Mouse (Mus musculus) embryonic facial prominence, embryonic 10.5 days (tissue): ENCODE measurements around the gene Fzd1. TPM values are rescaled to one million over a fixed set of nuclear protein-coding genes. Genes with fewer than 3 reads are reported as not detected.
A peak's percentile ranks its signal among the peaks of the same experiment; 100 is the strongest.

ENCODE experiments used
- DNase-seq: peaks from one replicate; pipeline ENCODE4 v3.0.0-alpha.2; 2017; ENCODE audit warnings: low spot score
- H3K27ac ChIP-seq: fragments of 300-500 bp; sonication (generic); replicated peaks from 2 replicates; pipeline ENCODE4 v1.5.1; 2016; ENCODE audit warnings: mild to moderate bottlenecking
- H3K27me3 ChIP-seq: fragments of 300-500 bp; sonication (generic); replicated peaks from 2 replicates; pipeline ENCODE4 v1.6.1; 2016; ENCODE audit warnings: low read depth, mild to moderate bottlenecking; ENCODE audit not compliant: poor library complexity, severe bottlenecking
- H3K36me3 ChIP-seq: fragments of 300-500 bp; sonication (generic); replicated peaks from 2 replicates; pipeline ENCODE4 v1.6.1; 2016; ENCODE audit warnings: mild to moderate bottlenecking, moderate library complexity
- H3K4me1 ChIP-seq: fragments of 300-500 bp; sonication (generic); 2 replicates; pipeline ENCODE4 v1.6.1; 2016
- H3K4me3 ChIP-seq: fragments of 300-500 bp; sonication (generic); 2 replicates; pipeline ENCODE4 v1.5.1; 2016; ENCODE audit warnings: mild to moderate bottlenecking, moderate library complexity
- H3K9me3 ChIP-seq: fragments of 300-500 bp; sonication (generic); 2 replicates; pipeline ENCODE4 v1.6.1; 2016; ENCODE audit warnings: mild to moderate bottlenecking
- WGBS: fragments of 180-500 bp; shearing (Covaris S2); methylation state at CpG from one replicate; pipeline ENCODE4 v1.1.7; 2016; 5-methylcytosine and 5-hydroxymethylcytosine counted together
- polyA plus RNA-seq: library from polyadenylated mRNA; unstranded; fragments of >200 nt; fragmentation: Nextera tagmentation; extraction: Ambion mirVana; gene quantifications from 2 replicates; pipeline ENCODE4 v1.2.1, GENCODE M21; 2016

Fzd1 gene
- polyA plus RNA-seq, 1 experiment from 2014 or later, result 16.5 TPM

DNA sequence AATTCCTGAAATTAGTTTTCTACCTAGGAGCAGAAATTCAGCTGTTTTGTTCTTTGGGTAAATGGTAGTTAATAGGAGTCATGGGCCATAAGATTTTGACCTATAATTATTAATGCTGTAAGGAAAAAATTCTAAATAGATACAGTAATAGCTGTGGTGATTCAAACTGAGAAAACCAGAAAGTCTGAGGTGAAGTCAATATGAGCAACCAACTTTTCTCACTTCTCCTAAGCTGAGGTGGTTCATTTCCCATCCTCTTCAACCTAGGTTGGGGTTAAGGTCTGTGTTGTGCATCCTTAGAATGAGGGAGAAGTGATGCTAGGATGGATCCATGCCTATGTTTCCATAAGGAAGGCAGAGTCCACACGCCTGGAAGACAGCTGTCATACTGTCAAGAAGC, 12.8 kb upstream of the Fzd1 start:
- WGBS, result 74% methylated on average over 1 of the region's 1 CpGs
- Histone ChIP-seq H3K27ac (no peak overlapping the region), H3K9me3 (no peaks in the 10 kb centered on the region), H3K36me3 (no peaks in the 10 kb centered on the region), H3K4me1 (peaks cover 7% of the 10 kb centered on the region; the same call in 1 of the 2 replicates), H3K4me3 (no peak overlapping the region), H3K27me3 (0 out of 2 replicates have a peak, but pooled peaks cover 3% of the 10 kb centered on the region)
- no peak for DNase-seq

DNA sequence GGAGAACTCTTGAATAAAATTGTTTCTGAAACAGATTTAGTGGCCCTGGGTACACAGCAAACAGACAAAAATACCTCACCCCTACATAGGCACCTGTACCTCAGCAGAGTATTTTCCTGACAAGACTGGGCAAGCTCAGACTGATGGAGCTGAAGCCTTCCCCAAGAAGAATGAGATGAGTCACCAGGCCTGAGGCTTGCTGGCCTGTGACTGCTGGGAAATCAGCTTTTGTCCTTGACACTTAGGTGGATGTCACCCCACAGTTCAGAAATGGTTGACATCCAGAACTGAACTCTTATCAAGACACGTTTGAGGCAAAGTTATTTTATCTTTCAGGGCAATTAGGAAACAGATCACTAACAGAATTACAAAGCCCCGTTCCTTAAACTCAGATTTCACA, 10.1 kb upstream of the Fzd1 start:
- H3K9me3 ChIP-seq, result no peaks in the 10 kb centered on the region
- H3K4me3 ChIP-seq, result no peak overlapping the region
- H3K4me1 ChIP-seq, result peaks cover 3% of the 10 kb centered on the region; the same call in 1 of the 2 replicates
- H3K27ac ChIP-seq, result no peak overlapping the region
- WGBS, result 71% methylated on average over 2 of the region's 2 CpGs
- no peaks in the 10 kb centered on the region for H3K36me3 ChIP-seq
- no peak for DNase-seq
- H3K27me3 ChIP-seq, result no peaks in the 10 kb centered on the region

GRCm38 (mm10) chr5:4766719-4767118, 8.9 kb upstream of the Fzd1 start:
- no peaks in the 10 kb centered on the region for H3K9me3 ChIP-seq
- WGBS, result 78% methylated on average over 5 of the region's 5 CpGs
- no peak overlapping the region for H3K4me3 ChIP-seq
- H3K36me3 ChIP-seq, result no peaks in the 10 kb centered on the region
- H3K4me1 ChIP-seq, result peaks cover 3% of the 10 kb centered on the region; the same call in 1 of the 2 replicates
- no peaks in the 10 kb centered on the region for H3K27me3 ChIP-seq
- DNase-seq, result no peak
- no peak overlapping the region for H3K27ac ChIP-seq

DNA sequence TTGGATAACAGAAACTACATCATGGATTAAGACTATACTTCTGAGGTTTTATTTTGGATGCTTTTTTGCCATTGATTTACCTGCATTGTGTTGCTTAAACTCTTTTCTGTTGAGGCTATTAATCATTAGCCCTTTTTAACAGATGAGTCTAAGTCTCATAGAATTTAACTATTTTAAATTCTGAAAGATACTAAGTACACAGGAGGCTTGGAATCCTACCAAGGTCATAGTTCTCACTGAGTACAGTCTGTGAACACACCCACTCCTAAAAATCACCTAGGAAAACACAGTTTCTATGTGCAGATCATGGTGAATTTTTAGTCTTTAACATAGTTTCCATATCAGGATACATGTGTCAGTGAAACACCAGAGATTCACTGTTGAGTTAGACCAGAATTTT, 4.1 kb upstream of the Fzd1 start:
- H3K36me3 ChIP-seq, result no peaks in the 10 kb centered on the region
- no peak overlapping the region for H3K27ac ChIP-seq
- H3K4me3 ChIP-seq, result no peak overlapping the region
- H3K9me3 ChIP-seq, result no peaks in the 10 kb centered on the region
- peaks cover 11% of the 10 kb centered on the region; the same call in 1 of the 2 replicates for H3K27me3 ChIP-seq
- no peak for DNase-seq
- H3K4me1 ChIP-seq, result peaks cover 13% of the 10 kb centered on the region

DNA sequence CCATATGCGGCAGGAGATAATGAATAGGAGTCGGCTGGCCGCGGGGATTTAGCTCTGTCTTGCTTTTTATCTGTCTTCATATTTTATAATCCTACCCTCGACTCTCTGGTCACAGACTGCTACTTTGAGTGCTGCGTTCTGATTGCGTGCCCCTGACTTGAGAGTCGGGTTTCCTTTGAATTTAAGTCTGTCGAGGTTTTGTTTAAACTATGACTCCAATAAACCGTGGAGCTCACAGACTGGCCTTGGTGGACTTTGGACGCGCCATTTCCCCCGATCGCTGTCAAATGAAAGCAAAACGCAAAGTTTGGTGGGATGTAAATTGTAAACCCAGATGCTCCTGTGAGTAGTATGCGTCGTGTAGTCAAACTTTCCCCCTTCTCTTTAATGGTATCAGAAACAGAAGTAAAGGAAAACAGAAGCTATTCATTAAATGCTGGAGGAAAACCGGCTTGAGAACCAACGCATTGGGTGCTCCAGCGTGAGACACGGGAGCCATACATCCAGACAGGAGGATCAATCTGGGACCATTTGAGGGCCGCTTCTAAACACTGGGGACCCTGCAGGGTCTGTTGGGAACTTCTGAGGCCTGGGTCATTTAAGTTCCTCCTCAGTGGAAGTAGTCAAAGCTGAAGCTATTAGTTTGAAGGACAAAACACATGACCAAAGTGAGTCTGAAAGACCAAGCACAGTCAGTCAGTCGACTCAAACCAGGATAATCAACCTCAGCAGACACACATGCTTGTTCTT, 671 bp upstream of the Fzd1 start:
- Histone ChIP-seq H3K36me3 (peaks cover 9% of the 10 kb centered on the region), H3K4me3 (peak overlapping the region; percentile 93), H3K9me3 (no peaks in the 10 kb centered on the region), H3K4me1 (peaks cover 37% of the 10 kb centered on the region), H3K27ac (peak overlapping the region; percentile 96), H3K27me3 (peaks cover 34% of the 10 kb centered on the region)
- DNase-seq, result peak; percentile 44
- 1% methylated on average over 23 of the region's 23 CpGs for WGBS

GRCm38 (mm10) chr5:4756871-4757711, 744 bp downstream of the Fzd1 start:
- Histone ChIP-seq H3K27ac (peak overlapping the region; percentile 96), H3K27me3 (peaks cover 34% of the 10 kb centered on the region), H3K4me1 (peaks cover 37% of the 10 kb centered on the region), H3K4me3 (peak overlapping the region; percentile 93), H3K9me3 (no peaks in the 10 kb centered on the region), H3K36me3 (peaks cover 9% of the 10 kb centered on the region)
- under 1% methylated on average over 80 of the region's 80 CpGs for WGBS
- DNase-seq, result peak; percentile 79

- Histone ChIP-seq H3K27ac (peak overlapping the region; percentile 96), H3K27me3 (peaks cover 34% of the 10 kb centered on the region), H3K36me3 (peaks cover 9% of the 10 kb centered on the region), H3K4me1 (peaks cover 37% of the 10 kb centered on the region), H3K9me3 (no peaks in the 10 kb centered on the region), H3K4me3 (peak overlapping the region; percentile 93)
- DNase-seq, result peak; percentile 49
- 3% methylated on average over 43 of the region's 43 CpGs for WGBS
Observed at GRCm38 (mm10) chr5:4756001-4756681, 1.7 kb downstream of the Fzd1 start.

- peaks cover 9% of the 10 kb centered on the region for H3K36me3 ChIP-seq
- DNase-seq, result peak; percentile 16
- WGBS, result 27% methylated on average over 11 of the region's 11 CpGs
- H3K4me1 ChIP-seq, result peaks cover 37% of the 10 kb centered on the region
- peak overlapping the region; percentile 93 for H3K4me3 ChIP-seq
- peaks cover 32% of the 10 kb centered on the region for H3K27me3 ChIP-seq
- no peaks in the 10 kb centered on the region for H3K9me3 ChIP-seq
- H3K27ac ChIP-seq, result peak overlapping the region; percentile 96
Observed at GRCm38 (mm10) chr5:4755326-4755725, 2.5 kb downstream of the Fzd1 start.

DNA sequence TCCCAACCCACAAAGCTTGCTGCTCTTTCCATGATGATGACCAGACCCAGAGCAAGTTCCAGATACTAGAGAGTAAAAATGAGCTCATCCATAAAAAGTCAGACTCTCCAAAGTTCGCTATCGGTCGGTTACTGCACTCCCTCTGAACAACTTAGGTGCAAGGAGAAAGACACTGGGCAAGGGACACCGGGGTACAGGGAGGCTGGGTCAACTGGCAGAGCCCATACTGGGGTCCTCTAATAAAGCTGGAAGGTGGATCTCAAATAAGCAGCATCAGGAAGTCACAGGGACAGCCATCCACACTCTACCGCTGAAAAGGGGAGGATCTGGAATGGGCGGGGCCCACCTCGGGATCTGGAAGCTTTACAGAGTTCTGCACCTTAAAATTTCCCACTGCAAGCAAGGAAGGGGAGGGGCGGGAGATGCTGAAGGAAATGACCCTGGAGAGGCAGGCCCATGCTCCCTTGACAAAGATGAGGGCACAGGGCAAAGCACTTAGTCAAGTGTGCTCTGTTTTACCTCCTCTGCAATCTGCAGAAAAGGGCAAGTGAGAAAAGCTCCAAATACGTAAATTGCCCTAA, 3.0 kb downstream of the Fzd1 start:
- Histone ChIP-seq H3K36me3 (peaks cover 9% of the 10 kb centered on the region), H3K4me3 (peak overlapping the region; percentile 93), H3K4me1 (peaks cover 37% of the 10 kb centered on the region), H3K27me3 (peaks cover 27% of the 10 kb centered on the region), H3K9me3 (no peaks in the 10 kb centered on the region), H3K27ac (peak overlapping the region; percentile 30)
- DNase-seq, result peak; percentile 47
- WGBS, result 23% methylated on average over 9 of the region's 9 CpGs

DNA sequence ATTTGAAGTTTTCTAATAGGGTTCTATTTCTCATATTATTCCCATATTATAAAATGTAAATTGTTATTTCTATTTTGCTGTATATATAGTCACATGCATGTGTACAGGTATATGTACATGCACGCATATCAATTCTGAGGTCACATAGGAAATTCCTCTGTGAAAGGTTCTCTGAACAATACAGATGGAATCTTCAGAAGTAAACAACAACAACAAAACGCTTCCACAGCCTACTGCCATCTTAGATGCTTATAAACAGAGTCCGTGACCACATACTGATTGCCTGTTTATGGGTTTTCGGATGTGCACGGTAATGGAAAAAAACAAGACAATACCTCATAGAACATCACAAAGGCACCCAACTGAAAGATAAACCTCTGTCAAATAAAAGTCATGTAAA, 4.7 kb downstream of the Fzd1 start:
- H3K4me3 ChIP-seq, result no peak overlapping the region
- WGBS, result 92% methylated on average over 5 of the region's 5 CpGs

DNA sequence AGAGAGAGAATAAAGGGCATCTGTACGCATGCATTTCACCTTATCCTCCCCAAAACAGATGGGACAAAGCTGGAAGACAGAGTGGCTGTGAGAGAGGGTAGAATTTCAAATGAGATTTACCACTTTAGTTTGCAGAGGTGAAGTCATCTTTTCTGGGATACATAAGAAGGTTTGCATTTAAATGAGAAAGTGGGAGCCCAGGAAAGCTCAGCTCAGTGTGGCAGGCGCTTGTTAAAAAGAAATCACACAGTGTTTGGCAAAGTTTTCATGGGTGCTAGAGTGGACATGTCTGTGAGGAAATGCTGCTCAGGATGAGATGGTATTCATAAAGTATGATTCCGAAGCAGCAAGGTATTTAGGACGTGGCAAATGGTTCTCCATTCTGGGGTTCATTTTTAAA, 15.1 kb downstream of the Fzd1 start:
- no peak for DNase-seq

More for the DNA sequence above, 4.7 kb downstream of the Fzd1 start:
- H3K9me3 ChIP-seq, result no peaks in the 10 kb centered on the region
- DNase-seq, result no peak
- H3K36me3 ChIP-seq, result peaks cover 9% of the 10 kb centered on the region
- peaks cover 22% of the 10 kb centered on the region for H3K27me3 ChIP-seq
- H3K4me1 ChIP-seq, result peaks cover 26% of the 10 kb centered on the region
- no peak overlapping the region for H3K27ac ChIP-seq

DNA sequence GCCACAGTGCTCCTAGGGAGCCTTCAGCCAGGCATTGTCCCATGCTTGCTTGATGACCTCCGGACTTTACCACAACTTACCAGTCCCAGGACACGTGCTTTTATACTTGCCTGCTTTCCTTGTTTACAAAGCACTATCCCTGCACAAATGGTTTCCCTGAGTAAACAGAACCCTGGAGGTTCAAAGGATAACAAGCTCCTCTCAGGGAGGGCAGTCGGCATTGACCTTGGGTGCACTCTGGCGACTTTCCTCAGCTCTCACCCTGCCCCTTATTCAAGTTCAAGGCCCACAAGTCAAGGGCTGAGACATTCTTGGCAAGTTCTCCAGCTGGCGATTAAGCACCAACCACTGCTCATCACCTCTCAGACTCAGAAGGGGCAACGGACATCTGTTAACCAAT, 20.8 kb downstream of the Fzd1 start:
- no peaks in the 10 kb centered on the region for H3K36me3 ChIP-seq
- no peak overlapping the region for H3K27ac ChIP-seq
- peaks cover 10% of the 10 kb centered on the region for H3K27me3 ChIP-seq
- no peak overlapping the region for H3K4me3 ChIP-seq
- DNase-seq, result no peak
- peaks cover 22% of the 10 kb centered on the region for H3K4me1 ChIP-seq
- WGBS, result 46% methylated on average over 6 of the region's 6 CpGs
- no peaks in the 10 kb centered on the region for H3K9me3 ChIP-seq

More for the DNA sequence above, 15.1 kb downstream of the Fzd1 start:
- no peaks in the 10 kb centered on the region for H3K36me3 ChIP-seq
- peaks cover 6% of the 10 kb centered on the region for H3K4me1 ChIP-seq
- H3K27ac ChIP-seq, result no peak overlapping the region
- no peak overlapping the region for H3K4me3 ChIP-seq
- 72% methylated on average over 4 of the region's 4 CpGs for WGBS
- no peaks in the 10 kb centered on the region for H3K27me3 ChIP-seq
- no peaks in the 10 kb centered on the region for H3K9me3 ChIP-seq
